Mouse (Mus musculus) liver, embryonic 16.5 days (tissue): Measurements from ENCODE around the gene Egfl7. TPM values are rescaled to one million over a fixed set of nuclear protein-coding genes. Genes with fewer than 3 reads are reported as not detected.

ENCODE experiments used
- ATAC-seq: fragments of 200-750 bp; cut with Nextera tagmentation; 2 replicates; pipeline ENCODE4 v1.8.0; 2017; ENCODE audit warnings: low read depth, mild to moderate bottlenecking, moderate number of reproducible peaks, moderate library complexity
- H3K27ac ChIP-seq: fragments of 300-500 bp; sonication (generic); 2 replicates; pipeline ENCODE4 v1.5.1; 2014; ENCODE audit warnings: mild to moderate bottlenecking, low read length
- H3K27me3 ChIP-seq: fragments of 300-500 bp; sonication (generic); 2 replicates; pipeline ENCODE4 v1.6.1; 2014; ENCODE audit warnings: low read depth, low read length, mixed read lengths; ENCODE audit not compliant: control insufficient read depth, insufficient read depth
- H3K36me3 ChIP-seq: fragments of 300-500 bp; sonication (generic); 2 replicates; pipeline ENCODE4 v1.6.1; 2014; ENCODE audit warnings: mild to moderate bottlenecking; ENCODE audit not compliant: control insufficient read depth, insufficient read depth
- H3K4me1 ChIP-seq: fragments of 300-500 bp; sonication (generic); 2 replicates; pipeline ENCODE4 v1.6.1; 2014; ENCODE audit warnings: low read depth, low read length, mixed read lengths; ENCODE audit not compliant: control insufficient read depth
- H3K4me2 ChIP-seq: fragments of 300-500 bp; sonication (generic); 2 replicates; pipeline ENCODE4 v1.6.1; 2014; ENCODE audit warnings: low read depth, low read length, mixed read lengths
- H3K4me3 ChIP-seq: fragments of 300-500 bp; sonication (generic); 2 replicates; pipeline ENCODE4 v1.5.1; 2014; ENCODE audit warnings: low read depth, mild to moderate bottlenecking, low read length
- H3K9ac ChIP-seq: fragments of 300-500 bp; sonication (generic); 2 replicates; pipeline ENCODE4 v1.6.1; 2014; ENCODE audit warnings: low read depth, low read length
- H3K9me3 ChIP-seq: fragments of 300-500 bp; sonication (generic); replicated peaks from 2 replicates; pipeline ENCODE4 v1.6.1; 2016; ENCODE audit warnings: low read length; ENCODE audit not compliant: control insufficient read depth
- WGBS: fragments of 180-500 bp; shearing (Covaris S2); extraction: QIAGEN DNeasy Blood & Tissue Kit; methylation state at CpG from one replicate; pipeline ENCODE4 v1.1.7; 2014; ENCODE audit not compliant: insufficient replicate concordance; 5-methylcytosine and 5-hydroxymethylcytosine counted together
- microRNA counts: library from miRNA; unstranded; fragments of <30 nt; microRNA quantifications from one replicate; lab custom pipeline; 2016
- microRNA-seq: library from miRNA; unstranded; fragments of <30 nt; microRNA quantifications from one replicate; pipeline ENCODE4, GENCODE M21; 2016
- polyA plus RNA-seq: library from polyadenylated mRNA; unstranded; fragments of >200 nt; fragmentation: Nextera tagmentation; extraction: Ambion mirVana; gene quantifications from 2 replicates; pipeline ENCODE4 v1.2.1, GENCODE M21; 2015

Egfl7 gene
- polyA plus RNA-seq, 1 experiment from 2014 or later, result 54.3 TPM

- WGBS, result 4% methylated on average over 49 of the region's 49 CpGs
- peak overlapping the region; percentile 77 for H3K9ac ChIP-seq
- ATAC-seq, result peak; percentile 76
- peak overlapping the region; percentile 70 for H3K4me2 ChIP-seq
- peak overlapping the region; percentile 82 for H3K4me3 ChIP-seq
- H3K27me3 ChIP-seq, result no peaks in the 10 kb centered on the region
- H3K27ac ChIP-seq, result peak overlapping the region; percentile 51; the same call in 1 of the 2 replicates
- peaks cover 13% of the 10 kb centered on the region for H3K36me3 ChIP-seq
- peaks cover 19% of the 10 kb centered on the region for H3K4me1 ChIP-seq
- no peaks in the 10 kb centered on the region for H3K9me3 ChIP-seq
These were observed 60.3 kb downstream of the Egfl7 start for GRCm38 (mm10) chr2:26639838-26640830.

GRCm38 (mm10) chr2:26641006-26641647 lies 61.3 kb downstream of the Egfl7 start:
- no peak for ATAC-seq
- peaks cover 19% of the 10 kb centered on the region for H3K4me1 ChIP-seq
- H3K27me3 ChIP-seq, result no peaks in the 10 kb centered on the region
- H3K9ac ChIP-seq, result no peak overlapping the region
- H3K4me2 ChIP-seq, result no peak overlapping the region
- H3K4me3 ChIP-seq, result no peak overlapping the region
- H3K36me3 ChIP-seq, result peaks cover 9% of the 10 kb centered on the region
- 24% methylated on average over 7 of the region's 7 CpGs for WGBS
- H3K9me3 ChIP-seq, result no peaks in the 10 kb centered on the region
- H3K27ac ChIP-seq, result no peak overlapping the region

MicroRNAs within 50 kb of the gene (microRNA counts, 519-probe panel; counts per million panel counts)
- microRNA mmu-miR-126-3p (lab: Ali Mortazavi, UCI), result 3,644 counts per million, percentile 94 among the panel's probes with 10 or more counts
- 3,104 counts per million, percentile 85 among the panel's probes with 10 or more counts for microRNA mmu-miR-126-5p (lab: Ali Mortazavi, UCI)

Small RNAs within 50 kb of the gene (microRNA-seq; reads per million reads assigned to microRNA genes)
- gene Mir126a (1.2 reads per million), gene Mir126b (not detected)

Other genes starting within 250 kb of the Egfl7 start
- gene Dnlz, start 227.9 kb upstream of the Egfl7 start, polyA plus RNA-seq, result 7.2 and 8.0 TPM in 2 replicates
- gene Card9, start 219.1 kb upstream of the Egfl7 start, polyA plus RNA-seq, result 1.7 and 3.0 TPM in 2 replicates
- 7.1 and 10.0 TPM in 2 replicates for gene Snapc4, start 199.4 kb upstream of the Egfl7 start, polyA plus RNA-seq
- gene Entr1, start 190.7 kb upstream of the Egfl7 start, polyA plus RNA-seq, result 34.1 and 34.4 TPM in 2 replicates
- gene Pmpca, start 190.7 kb upstream of the Egfl7 start, polyA plus RNA-seq, result 55.8 and 57.6 TPM in 2 replicates
- gene Inpp5e, start 170.8 kb upstream of the Egfl7 start, polyA plus RNA-seq, result 5.2 and 5.8 TPM in 2 replicates
- 9.3 and 12.4 TPM in 2 replicates for gene Sec16a, start 134.8 kb upstream of the Egfl7 start, polyA plus RNA-seq
- 2.8 and 3.1 TPM in 2 replicates for gene Notch1, start 63.4 kb upstream of the Egfl7 start, polyA plus RNA-seq
- not detected in 2 replicates for gene Gm20532, start 6.6 kb downstream of the Egfl7 start, polyA plus RNA-seq
- 58.3 and 65.7 TPM in 2 replicates for gene Agpat2, start 24.4 kb downstream of the Egfl7 start, polyA plus RNA-seq
- gene Fam69b, start 48.4 kb downstream of the Egfl7 start, polyA plus RNA-seq, result 0.61 and 1.3 TPM in 2 replicates
- gene Lcn4, start 91.3 kb downstream of the Egfl7 start, polyA plus RNA-seq, result not detected in 2 replicates